Mouse (Mus musculus): ENCODE results near the gene Polg. TPM values are rescaled to one million over a fixed set of nuclear protein-coding genes. Genes with fewer than 3 reads are reported as not detected.

The Polg gene
- 10 to 100 TPM; 56.1 to 60.0 TPM for total RNA-seq (2021)
- long read RNA-seq, experiment 1, full-length matches to known transcripts = 37 of 46 reads
- long read RNA-seq, experiment 1, partial matches to known transcripts = 5 of 46 reads
- long read RNA-seq, experiment 1, other reads (novel, unspliced or antisense) = 4 of 46 reads
- long read RNA-seq, experiment 2, full-length matches to known transcripts = 18 of 29 reads
- long read RNA-seq, experiment 2, partial matches to known transcripts = 4 of 29 reads
- long read RNA-seq, experiment 2, other reads (novel, unspliced or antisense) = 7 of 29 reads

DNA sequence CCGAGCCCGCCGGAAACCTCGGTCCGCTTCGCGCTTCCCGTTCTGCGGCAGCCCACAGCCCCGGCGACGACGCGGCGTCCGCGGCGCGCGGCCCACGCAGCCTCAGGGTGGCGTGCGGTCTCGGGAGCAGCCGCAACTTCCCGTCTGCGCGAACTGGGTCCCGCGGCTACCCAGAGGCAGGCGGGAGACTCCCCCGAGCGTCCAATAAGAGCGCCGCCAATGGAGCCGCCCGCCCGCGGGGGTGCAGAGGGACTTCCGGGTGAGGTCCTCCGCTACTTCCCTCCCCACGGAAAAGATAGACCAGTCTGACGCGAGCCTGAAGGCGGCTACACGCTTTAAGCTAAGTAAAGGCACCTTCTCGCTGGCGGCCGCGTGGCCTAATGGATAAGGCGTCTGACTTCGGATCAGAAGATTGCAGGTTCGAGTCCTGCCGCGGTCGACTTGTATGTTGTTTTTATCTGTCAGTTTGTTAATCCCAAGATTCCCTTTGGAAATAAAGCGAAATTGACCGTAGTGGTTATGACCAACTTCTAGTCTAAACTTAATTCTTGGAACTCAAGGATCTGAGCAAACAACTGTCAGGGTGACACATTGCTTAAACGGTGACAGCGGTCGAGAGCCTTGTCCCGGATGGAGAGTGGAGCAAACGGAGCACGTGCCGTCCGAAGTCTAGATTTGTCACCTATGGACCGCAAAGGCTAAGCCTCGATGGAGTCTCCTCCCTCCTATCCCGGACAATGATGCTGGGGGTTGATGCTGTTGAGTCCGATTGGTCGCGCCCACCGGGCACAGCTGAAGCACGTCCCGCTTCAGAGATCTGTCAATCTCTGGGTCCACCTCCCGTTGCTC is at the start of gene Polg:
Polg (minus strand) TSS at position 310 of the 849 bp plus-strand sequence.
- peak; percentile 99 to 100 for DNase-seq

- DNase-seq = no peak
Measured at GRCm38 (mm10) chr7:79515861-79516260, 49.7 kb upstream of the Polg start.

DNA sequence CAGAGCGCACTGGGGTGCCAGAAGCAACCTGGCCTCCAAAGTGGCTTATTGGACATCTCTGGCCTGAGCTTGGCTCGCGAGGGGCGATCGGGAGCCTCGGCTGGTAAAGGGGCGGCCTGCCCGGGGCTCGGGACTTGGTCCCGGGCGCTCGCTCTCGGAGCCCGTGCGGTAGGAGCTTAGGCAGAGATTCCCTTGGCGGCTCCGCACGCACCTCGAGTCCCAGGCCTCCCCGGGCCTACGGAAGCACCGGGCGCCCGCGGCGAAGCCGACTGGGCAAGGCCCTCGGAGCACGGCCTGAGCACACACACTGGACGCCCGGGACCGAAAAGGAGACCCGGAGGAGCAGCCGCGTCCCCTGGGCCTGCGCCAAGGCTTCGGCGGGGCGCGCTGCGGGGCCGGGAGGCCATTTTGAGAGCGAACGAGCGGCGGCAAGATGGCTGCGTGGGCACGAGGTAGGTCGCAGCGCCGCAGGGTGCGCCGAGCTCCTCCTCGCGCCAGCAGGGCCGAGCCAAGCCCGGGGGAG is 49.1 kb upstream of the Polg start:
- no peak for DNase-seq

DNA sequence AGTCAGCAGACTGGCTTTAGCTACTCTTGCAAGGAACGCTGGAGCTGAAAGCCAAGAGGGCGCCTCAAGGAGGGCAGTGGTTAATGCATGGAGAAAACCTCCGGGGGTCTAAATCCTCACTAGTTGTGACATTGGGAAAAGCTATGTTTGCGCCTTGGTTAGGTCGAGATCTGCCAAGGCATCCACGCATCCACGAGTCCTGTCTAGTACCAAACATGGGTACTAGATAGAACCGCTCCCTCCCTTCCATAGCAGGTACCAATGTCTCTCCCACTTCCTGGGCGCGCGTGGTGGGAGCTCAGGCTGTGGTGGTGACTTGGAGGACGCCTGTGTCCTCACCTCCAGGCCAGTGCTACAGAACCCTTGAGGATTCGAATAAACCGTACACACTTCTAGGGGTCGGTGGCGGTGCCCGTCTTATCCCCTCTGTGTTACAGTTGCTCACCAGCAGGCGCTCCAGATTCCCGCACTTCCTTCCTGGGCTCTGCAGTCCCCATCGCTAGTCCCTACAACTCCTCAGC is 48.3 kb upstream of the Polg start:
- no peak for DNase-seq

DNA sequence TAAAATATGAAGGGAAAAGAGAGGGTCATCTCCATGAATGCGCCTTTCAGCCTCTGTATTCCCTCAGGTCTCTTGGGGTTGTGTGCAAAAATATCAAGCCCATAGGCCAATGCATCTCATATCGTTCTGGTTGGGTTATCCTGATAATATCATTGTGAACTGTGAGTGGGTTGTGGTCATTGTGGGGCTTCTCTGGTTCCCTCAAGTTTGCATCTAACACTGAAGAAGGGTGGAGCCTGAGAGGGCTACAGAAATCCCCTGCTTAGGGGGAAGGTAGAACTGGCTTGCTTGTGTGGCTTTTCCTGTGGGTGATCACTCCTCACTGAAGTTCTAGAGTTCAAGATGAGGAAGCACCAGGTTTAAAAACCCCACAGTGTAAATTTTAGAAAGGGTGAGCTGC is 47.3 kb upstream of the Polg start:
- no peak for DNase-seq

DNA sequence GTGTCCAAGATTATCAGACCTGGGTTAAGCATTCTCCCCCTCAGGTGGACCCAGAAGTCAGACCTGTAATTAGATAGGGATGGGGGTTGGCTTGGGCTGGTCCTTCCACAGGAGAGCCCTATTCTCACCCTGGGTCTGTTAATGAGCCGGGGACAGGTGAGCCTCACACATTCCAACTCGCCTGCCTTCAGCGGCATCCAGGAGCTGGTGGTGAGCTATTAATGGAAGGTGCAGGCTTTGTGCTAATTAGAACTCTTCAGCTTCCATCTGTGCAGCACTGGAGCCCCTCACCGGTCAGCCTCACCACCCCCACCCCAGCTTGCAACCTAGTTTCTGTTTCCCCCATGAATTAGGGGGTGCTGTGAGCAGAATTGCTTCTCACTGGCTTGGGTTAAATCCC is 46.3 kb upstream of the Polg start:
- no peak for DNase-seq

DNA sequence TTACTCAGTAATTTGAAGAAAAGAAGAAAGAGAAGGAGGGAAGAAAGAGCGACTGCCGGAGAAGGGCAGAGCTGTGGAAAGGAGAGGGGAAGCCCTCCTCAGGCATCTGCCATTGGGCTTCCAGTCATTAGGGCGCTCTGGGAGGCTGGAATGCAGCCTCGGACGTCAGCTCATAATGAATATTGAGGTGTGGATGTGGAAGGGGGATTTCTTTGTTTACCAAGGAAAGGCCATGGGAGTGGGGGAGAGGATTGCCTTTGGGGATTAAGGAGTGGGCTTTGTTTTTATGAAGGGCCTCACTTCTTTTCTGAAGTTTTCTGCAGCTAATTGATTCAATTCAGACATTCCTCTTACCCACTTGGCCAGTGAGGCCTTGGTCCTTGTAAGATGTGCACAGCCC is 45.5 kb upstream of the Polg start:
- DNase-seq = no peak

DNA sequence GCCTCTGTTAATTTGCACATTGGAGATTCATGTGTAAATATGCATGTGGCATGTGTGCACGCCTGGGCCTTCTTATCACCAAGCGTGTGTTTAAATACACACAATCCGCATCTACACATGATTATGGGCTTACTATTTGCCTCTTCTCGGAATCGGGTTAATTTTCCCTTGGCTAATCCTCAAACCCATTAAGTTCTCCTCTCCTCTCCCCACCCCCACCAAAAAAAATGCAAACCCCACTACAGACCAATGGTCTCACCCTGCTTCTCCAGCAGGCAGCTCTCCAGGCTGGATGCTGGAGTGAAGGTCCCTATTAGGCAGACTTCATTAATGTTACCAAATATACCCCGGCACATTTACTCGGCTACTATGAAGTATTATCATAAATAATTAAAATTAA is 45.0 kb upstream of the Polg start:
- no peak for DNase-seq

GRCm38 (mm10) chr7:79510686-79511085 is 44.5 kb upstream of the Polg start:
- DNase-seq = no peak

DNA sequence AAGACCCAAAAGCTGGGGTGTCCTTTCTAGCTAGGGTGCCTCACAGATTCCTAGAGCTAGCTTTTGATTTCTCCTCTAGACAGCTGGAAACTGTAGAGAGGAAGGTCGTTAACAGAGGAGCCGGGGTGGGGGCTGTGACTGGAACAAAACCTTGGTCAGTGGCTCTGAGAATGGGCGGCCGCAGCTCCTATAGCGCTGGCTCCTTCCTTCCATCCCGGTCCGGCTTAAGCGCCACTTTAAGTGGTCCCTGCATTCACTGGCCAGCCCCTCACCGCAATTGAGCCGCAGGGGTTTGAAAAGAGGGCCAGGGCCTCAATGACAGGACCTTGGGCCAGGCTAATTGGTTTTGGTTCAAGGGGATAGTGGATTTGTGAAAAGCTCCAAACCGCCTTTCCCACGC is 43.5 kb upstream of the Polg start:
- DNase-seq = no peak

DNA sequence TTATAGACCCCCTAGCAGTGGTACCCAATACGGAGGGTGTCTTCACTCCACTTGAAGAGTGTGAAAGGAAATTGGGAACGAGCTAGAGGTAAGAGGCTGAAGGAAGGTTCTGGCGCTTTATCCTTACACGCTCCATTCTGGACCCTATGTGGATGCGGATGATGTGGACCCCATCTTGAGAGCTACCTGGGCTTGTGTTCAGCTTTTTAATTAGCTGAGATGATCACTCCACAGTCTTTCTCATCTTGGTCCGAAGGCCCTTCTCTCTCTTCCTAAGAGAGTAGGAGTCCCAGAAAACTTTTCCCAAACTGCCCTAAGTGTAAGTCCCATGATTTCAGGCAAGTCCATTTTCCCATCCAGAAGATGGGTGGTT is 43.1 kb upstream of the Polg start:
- DNase-seq = no peak

- DNase-seq = no peak
Measured at GRCm38 (mm10) chr7:79508280-79509234, 42.4 kb upstream of the Polg start.

DNA sequence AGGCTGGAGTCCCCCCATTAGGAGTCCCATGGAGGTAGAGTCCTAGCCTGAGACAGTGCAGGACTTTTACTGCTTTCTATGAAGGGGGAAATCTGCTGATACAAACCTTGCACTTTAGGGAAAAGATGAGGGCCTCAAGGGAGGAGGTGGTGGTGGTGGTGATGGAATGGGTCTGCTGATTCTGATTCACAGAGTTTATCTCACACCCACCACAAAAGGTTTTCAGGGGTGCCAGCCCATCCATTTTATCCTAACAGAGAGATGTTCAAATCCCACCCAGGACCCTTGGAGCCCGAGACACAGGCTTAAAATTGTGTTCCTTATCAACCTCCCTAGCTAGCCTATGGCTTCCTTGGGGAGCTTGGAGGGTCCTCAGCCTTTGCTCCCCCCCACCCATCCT is 41.6 kb upstream of the Polg start:
- no peak for DNase-seq

- DNase-seq = no peak
Measured at GRCm38 (mm10) chr7:79507101-79507705, 41.0 kb upstream of the Polg start.

DNA sequence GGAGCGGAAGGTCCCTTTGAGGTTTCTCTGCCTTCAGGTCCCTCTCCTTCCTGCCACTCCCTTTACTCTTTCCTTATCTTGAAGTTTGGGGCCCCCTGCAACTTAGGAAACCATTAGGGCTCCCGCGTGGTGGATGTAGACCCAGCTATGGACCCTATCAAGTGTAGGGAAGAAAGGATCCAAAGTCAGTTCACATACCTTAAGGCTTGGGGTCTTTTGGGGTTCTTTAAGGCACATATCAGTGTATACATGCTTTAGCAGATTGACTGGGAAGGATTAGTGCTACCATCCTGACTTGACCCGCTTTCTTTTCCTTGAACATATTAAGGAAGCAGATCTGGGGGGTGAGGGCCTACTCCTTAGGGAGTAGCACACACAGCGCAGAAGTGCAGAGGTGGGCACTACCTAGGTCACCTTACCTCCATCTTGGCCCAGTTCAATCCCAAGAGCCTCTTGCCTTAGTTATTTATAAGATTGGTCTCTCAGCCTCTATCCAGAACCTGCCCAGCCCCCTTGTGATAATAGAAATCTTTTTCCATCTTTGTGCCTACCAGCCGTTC is 40.4 kb upstream of the Polg start:
- DNase-seq = no peak

- no peak for DNase-seq
Measured at GRCm38 (mm10) chr7:79505876-79506530, 39.8 kb upstream of the Polg start.

DNA sequence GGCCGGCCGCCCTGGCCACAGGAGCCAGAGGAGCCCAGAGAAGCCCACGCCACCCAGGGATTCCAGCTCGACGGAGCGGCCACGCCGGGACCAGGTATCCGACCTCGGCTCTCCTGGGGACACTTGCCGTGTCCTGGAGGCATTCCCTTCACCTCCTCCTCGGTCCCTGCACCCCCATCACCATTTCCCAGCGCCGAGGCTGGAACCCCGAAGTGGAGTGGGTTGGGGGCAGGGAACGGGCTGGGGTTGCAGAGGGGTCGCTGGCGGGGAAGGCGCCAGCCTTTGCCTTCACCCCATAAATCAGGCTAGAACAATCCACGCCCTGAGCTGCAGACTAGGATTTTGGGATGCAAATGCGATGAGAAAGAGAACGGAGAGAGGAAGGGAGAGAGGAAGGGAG is 39.2 kb upstream of the Polg start:
- DNase-seq = no peak

DNA sequence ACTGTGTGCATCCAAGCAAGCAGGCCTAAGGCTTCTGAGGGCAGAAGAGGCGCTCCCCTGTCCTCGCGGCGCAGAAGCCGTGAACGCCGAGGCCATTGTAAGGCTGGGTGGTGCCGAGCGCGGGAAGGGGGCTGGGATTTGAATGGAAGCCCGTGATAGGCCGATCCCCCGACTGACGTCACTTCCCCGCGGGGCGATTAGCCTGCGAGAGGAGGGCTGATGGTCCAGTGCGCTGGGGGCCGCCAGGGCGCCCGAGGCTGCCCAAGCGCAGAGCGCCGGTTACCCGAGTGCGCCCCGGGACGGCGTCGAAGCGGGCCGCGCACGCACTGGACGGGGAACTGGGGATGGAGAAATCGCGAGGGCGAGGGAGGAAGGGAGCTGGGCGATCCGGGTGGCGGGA is 38.6 kb upstream of the Polg start:
- DNase-seq = no peak

GRCm38 (mm10) chr7:79503656-79504250 is 37.6 kb upstream of the Polg start:
- DNase-seq = no peak

DNA sequence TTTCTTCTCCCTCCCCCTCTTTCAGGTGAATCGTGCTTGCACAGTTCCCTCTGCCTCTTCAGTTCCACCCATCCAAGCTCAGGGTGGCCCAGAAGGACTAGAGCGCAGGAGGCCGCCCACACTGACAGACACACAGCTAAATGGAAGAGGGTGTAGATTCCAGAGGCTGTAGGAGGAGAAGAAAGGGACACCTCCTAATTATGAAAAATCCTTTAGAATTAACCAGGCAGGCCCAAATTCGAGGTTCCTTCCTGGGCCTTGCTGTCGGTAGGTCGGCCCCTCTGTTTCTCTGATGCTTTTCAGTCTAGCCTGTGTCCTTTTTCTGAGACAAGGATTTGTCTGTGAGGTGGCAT is 36.9 kb upstream of the Polg start:
- no peak for DNase-seq

All from heart, adult 18-20 months (tissue).